Mouse (Mus musculus) liver, embryonic 12.5 days (tissue): ENCODE measurements around the gene Zfp385b. TPM values are rescaled to one million over a fixed set of nuclear protein-coding genes. Genes with fewer than 3 reads are reported as not detected.
A peak's percentile ranks its signal among the peaks of the same experiment; 100 is the strongest.

ENCODE experiments used
- ATAC-seq: fragments of 200-750 bp; cut with Nextera tagmentation; 2 replicates; pipeline ENCODE4 v1.8.0; 2017; ENCODE audit warnings: moderate number of reproducible peaks, mild to moderate bottlenecking, moderate library complexity
- H3K27ac ChIP-seq: fragments of 300-500 bp; sonication (generic); 2 replicates; pipeline ENCODE4 v1.5.1; 2016; ENCODE audit warnings: mild to moderate bottlenecking
- H3K27me3 ChIP-seq: fragments of 300-500 bp; sonication (generic); replicated peaks from 2 replicates; pipeline ENCODE4 v1.6.1; 2016; ENCODE audit warnings: mild to moderate bottlenecking, moderate library complexity
- H3K36me3 ChIP-seq: fragments of 300-500 bp; sonication (generic); 2 replicates; pipeline ENCODE4 v1.6.1; 2016; ENCODE audit warnings: mild to moderate bottlenecking, moderate library complexity
- H3K4me1 ChIP-seq: fragments of 300-500 bp; sonication (generic); 2 replicates; pipeline ENCODE4 v1.6.1; 2016
- H3K4me2 ChIP-seq: fragments of 300-500 bp; sonication (generic); 2 replicates; pipeline ENCODE4 v1.6.1; 2016; ENCODE audit warnings: mild to moderate bottlenecking, moderate library complexity
- H3K4me3 ChIP-seq: fragments of 300-500 bp; sonication (generic); 2 replicates; pipeline ENCODE4 v1.5.1; 2016; ENCODE audit warnings: mild to moderate bottlenecking, moderate library complexity
- H3K9ac ChIP-seq: fragments of 300-500 bp; sonication (generic); 2 replicates; pipeline ENCODE4 v1.6.1; 2016; ENCODE audit warnings: mild to moderate bottlenecking, moderate library complexity
- H3K9me3 ChIP-seq: fragments of 300-500 bp; sonication (generic); replicated peaks from 2 replicates; pipeline ENCODE4 v1.6.1; 2016; ENCODE audit warnings: mild to moderate bottlenecking, moderate library complexity
- WGBS: fragments of 180-500 bp; shearing (Covaris S2); methylation state at CpG from one replicate; pipeline ENCODE4 v1.1.7; 2016; ENCODE audit not compliant: insufficient replicate concordance; 5-methylcytosine and 5-hydroxymethylcytosine counted together
- polyA plus RNA-seq: library from polyadenylated mRNA; unstranded; fragments of >200 nt; fragmentation: Nextera tagmentation; extraction: Ambion mirVana; gene quantifications from 2 replicates; pipeline ENCODE4 v1.2.1, GENCODE M21; 2016

The Zfp385b gene
- polyA plus RNA-seq, 1 experiment from 2014 or later = 2.3 TPM

DNA sequence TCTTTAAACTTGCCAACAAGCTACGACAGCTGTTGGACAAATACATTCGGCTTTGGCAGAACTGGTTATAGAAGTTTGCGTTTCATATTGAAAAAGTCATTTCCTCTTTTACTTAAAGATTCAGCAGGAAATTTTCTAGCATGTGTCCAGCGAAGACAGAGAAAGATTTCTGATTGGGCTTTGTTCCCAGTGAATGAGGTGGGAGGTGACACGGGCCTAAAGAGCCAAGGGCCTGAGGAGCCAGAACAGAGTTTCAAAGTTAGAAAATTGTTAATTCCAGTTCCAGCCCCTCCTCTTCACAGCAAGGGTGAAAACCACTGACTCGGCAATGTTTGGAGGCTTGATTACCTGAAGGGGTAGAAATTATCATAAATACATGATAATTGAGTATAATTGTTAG lies 319.0 kb downstream of the Zfp385b start:
- H3K27me3 ChIP-seq = no peaks in the 10 kb centered on the region
- no peak overlapping the region for H3K9ac ChIP-seq
- WGBS = 72% methylated on average over 6 of the region's 6 CpGs

DNA sequence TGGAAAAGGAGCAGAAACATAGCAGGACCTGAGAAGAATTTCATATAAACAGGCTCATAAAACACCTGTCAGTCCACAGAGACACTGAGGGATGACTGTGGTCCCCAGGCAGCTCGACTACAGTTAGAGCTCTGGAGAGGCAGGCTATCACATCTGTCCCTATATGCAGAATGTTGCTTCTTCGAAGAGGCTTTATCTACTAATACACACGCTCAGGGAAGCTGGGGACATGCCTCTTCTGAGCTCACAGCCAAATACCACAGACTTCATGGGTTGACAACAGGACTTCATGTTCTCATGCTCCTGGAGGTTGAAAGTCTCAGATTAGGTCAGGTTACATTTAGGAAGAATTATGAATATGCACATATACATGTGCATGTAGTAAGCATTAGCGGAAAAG lies 321.1 kb downstream of the Zfp385b start:
- Histone ChIP-seq H3K36me3 (no peaks in the 10 kb centered on the region), H3K4me3 (no peak overlapping the region), H3K27ac (peak overlapping the region; percentile 32; the same call in 1 of the 2 replicates), H3K27me3 (no peaks in the 10 kb centered on the region), H3K9ac (0 out of 2 replicates have a peak overlapping the region, but pooled peaks have one; percentile 3), H3K9me3 (0 out of 2 replicates have a peak, but pooled peaks cover 3% of the 10 kb centered on the region), H3K4me1 (peaks cover 39% of the 10 kb centered on the region), H3K4me2 (peak overlapping the region; percentile 37; the same call in 1 of the 2 replicates)
- 34% methylated on average over 4 of the region's 4 CpGs for WGBS
- peak; percentile 91 for ATAC-seq

More for the DNA sequence above, 319.0 kb downstream of the Zfp385b start:
- Histone ChIP-seq H3K4me1 (peaks cover 58% of the 10 kb centered on the region), H3K9me3 (0 out of 2 replicates have a peak, but pooled peaks cover 3% of the 10 kb centered on the region), H3K27ac (no peak overlapping the region), H3K4me3 (no peak overlapping the region), H3K4me2 (no peak overlapping the region), H3K36me3 (no peaks in the 10 kb centered on the region)
- no peak for ATAC-seq

DNA sequence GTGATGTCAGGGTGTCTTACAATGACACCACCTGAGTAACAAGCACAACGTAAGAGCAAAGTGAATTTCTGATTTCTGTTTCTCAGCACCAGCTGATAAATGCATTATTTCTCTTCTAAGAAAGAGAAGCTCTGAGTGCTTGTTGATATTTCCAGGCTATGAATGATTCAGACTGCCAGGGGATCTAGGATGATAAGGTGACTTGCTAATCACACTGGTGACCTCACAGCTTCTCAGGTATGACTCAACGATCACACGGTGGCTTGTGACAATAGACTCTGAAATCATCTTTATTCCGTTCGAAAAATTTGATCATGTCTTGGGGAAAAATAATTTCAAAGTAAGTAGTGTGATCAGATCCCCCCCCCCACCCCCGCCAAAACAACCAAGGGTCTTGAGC lies 321.5 kb downstream of the Zfp385b start:
- H3K27ac ChIP-seq = peak overlapping the region; percentile 32; the same call in 1 of the 2 replicates
- 47% methylated on average over 6 of the region's 6 CpGs for WGBS
- no peaks in the 10 kb centered on the region for H3K27me3 ChIP-seq
- 0 out of 2 replicates have a peak overlapping the region, but pooled peaks have one; percentile 3 for H3K9ac ChIP-seq
- H3K36me3 ChIP-seq = no peaks in the 10 kb centered on the region
- H3K4me3 ChIP-seq = no peak overlapping the region
- H3K4me1 ChIP-seq = peaks cover 35% of the 10 kb centered on the region
- 0 out of 2 replicates have a peak, but pooled peaks cover 3% of the 10 kb centered on the region for H3K9me3 ChIP-seq
- ATAC-seq = peak; percentile 69
- peak overlapping the region; percentile 37; the same call in 1 of the 2 replicates for H3K4me2 ChIP-seq

DNA sequence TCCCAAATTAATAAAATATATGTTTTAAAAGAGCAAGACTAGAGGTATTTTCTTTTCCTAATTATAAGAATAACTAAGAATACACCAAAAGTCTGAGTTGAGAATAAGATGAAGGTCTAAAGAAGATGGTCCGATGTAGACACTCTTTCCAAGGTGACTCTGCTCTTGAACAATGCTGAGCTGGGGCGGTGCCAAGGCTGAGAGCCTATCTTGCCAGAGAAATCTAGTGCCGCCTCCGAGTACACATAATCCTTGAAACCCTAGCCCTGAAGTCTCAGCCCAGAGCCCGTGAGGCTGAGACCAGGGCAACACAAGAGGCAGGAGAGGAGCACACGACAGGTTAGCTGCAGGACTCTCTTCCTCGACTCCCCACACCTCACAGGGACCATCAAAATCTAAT lies 323.4 kb downstream of the Zfp385b start:
- Histone ChIP-seq H3K4me1 (peaks cover 19% of the 10 kb centered on the region), H3K27me3 (no peaks in the 10 kb centered on the region), H3K27ac (no peak overlapping the region), H3K4me2 (no peak overlapping the region), H3K4me3 (no peak overlapping the region), H3K9ac (no peak overlapping the region), H3K36me3 (no peaks in the 10 kb centered on the region), H3K9me3 (0 out of 2 replicates have a peak, but pooled peaks cover 3% of the 10 kb centered on the region)
- 75% methylated on average over 7 of the region's 7 CpGs for WGBS
- no peak for ATAC-seq

DNA sequence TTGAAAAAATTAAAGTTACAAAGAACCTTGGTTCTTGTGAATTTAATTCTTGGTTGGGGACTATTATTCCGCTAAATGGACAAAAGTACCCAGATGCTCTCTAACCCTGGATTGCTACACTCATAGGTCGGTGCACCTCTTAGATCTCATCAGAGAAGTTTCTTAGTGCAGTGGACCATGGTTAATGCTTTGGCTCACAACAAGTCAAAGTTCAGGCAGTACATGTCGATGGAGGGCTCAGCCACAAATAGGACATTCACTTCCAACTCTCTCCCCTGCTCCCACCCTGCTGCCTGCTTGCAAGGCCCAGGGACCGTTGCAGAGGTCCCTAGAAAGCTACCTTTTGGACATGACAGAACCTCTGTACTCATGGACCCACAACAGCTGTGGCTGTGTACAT lies 324.1 kb downstream of the Zfp385b start:
- Histone ChIP-seq H3K27ac (no peak overlapping the region), H3K27me3 (no peaks in the 10 kb centered on the region), H3K9me3 (0 out of 2 replicates have a peak, but pooled peaks cover 3% of the 10 kb centered on the region), H3K4me3 (no peak overlapping the region), H3K4me1 (peaks cover 19% of the 10 kb centered on the region), H3K36me3 (no peaks in the 10 kb centered on the region), H3K9ac (no peak overlapping the region), H3K4me2 (no peak overlapping the region)
- no peak for ATAC-seq
- 82% methylated on average over 4 of the region's 4 CpGs for WGBS

DNA sequence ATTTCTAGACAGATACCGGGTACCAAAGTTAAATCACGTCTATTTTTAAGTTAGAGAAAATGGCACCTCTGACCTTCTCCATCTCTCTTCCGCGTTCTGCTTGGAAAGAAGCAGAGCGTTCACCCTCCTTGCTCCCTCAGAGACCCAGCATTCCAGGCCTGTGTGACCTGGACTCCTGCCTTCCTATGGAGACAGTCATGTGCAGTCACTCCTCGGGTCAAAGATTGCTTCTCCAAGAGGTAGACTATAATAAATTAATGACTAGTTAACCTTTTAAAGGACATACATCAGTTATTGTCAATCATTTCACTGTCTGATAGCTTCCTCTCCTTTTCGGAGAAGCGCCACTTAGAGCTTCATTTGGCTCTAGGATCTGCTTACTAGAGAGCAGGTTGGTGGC lies 325.7 kb downstream of the Zfp385b start:
- WGBS = 79% methylated on average over 8 of the region's 8 CpGs
- H3K27ac ChIP-seq = no peak overlapping the region
- peaks cover 10% of the 10 kb centered on the region for H3K4me1 ChIP-seq
- H3K36me3 ChIP-seq = no peaks in the 10 kb centered on the region
- H3K27me3 ChIP-seq = no peaks in the 10 kb centered on the region
- no peak overlapping the region for H3K4me2 ChIP-seq
- H3K9ac ChIP-seq = no peak overlapping the region
- no peak for ATAC-seq
- H3K4me3 ChIP-seq = no peak overlapping the region
- H3K9me3 ChIP-seq = 0 out of 2 replicates have a peak, but pooled peaks cover 3% of the 10 kb centered on the region

DNA sequence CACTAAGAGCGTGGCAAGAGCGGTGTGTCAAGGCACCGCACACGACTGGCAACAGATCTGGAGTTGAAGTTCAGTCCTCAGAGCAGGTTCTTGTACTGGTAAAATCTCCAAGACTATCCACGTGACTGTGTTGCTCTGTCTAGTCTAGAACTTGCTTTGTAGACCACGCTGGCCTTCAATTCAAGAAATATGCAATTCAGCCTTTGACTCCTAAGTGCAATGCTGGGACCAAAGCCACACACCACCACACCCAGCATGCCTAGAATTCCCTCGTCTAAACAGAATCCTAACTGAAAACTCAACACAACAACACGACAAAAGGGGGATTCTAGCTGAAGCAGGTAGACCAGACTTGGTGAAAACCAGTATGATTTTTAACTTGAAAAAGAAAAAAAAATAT lies 332.3 kb downstream of the Zfp385b start:
- no peak overlapping the region for H3K9ac ChIP-seq
- H3K27me3 ChIP-seq = no peaks in the 10 kb centered on the region
- H3K27ac ChIP-seq = no peak overlapping the region
- H3K9me3 ChIP-seq = no peaks in the 10 kb centered on the region
- WGBS = 83% methylated on average over 8 of the region's 8 CpGs
- no peak overlapping the region for H3K4me3 ChIP-seq
- H3K4me2 ChIP-seq = no peak overlapping the region
- no peak for ATAC-seq
- H3K4me1 ChIP-seq = no peaks in the 10 kb centered on the region
- no peaks in the 10 kb centered on the region for H3K36me3 ChIP-seq

DNA sequence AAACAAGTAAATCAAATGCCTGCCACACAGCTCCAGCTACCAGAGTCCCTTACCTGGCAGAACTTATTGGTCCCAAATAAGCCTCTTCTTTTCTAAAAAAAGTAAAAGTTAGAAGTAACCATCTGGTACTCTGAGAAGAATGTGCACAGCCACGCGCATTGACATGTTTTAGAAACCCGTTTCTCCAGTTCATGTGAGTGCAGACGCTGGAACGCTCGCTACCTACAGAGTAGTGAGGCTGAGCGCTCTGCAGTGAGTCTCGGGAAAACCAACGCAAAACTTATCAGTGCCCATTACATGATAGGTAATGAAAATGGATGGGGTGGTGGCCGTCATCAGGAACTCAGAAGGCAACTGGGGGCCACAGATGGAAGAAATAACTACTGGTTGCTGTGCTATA lies 338.2 kb downstream of the Zfp385b start:
- Histone ChIP-seq H3K4me2 (no peak overlapping the region), H3K9ac (no peak overlapping the region), H3K4me3 (no peak overlapping the region), H3K36me3 (no peaks in the 10 kb centered on the region), H3K9me3 (no peaks in the 10 kb centered on the region), H3K4me1 (no peaks in the 10 kb centered on the region), H3K27me3 (no peaks in the 10 kb centered on the region), H3K27ac (no peak overlapping the region)
- WGBS = 82% methylated on average over 10 of the region's 10 CpGs
- ATAC-seq = no peak

DNA sequence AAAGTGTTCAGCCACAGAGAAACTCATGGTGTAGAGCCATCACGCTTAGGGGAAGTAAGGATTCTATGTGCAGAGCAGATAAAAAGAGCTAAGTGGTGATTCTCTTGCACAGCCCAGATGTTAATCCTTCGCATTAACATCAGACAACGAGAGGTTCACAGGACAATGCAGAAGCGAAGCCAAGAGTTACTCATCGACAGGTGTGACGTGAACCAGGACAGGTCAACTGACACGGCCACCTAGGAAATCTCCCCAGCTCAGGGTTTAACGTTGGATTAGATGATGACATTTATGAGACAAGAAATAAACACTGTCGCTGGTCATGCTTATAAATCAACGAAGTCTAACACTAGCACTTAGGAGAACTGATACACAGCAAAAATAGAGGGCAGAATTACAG lies 341.9 kb downstream of the Zfp385b start:
- 71% methylated on average over 10 of the region's 10 CpGs for WGBS
- Histone ChIP-seq H3K4me1 (no peaks in the 10 kb centered on the region), H3K4me2 (no peak overlapping the region), H3K27ac (no peak overlapping the region), H3K27me3 (no peaks in the 10 kb centered on the region), H3K36me3 (peaks cover 13% of the 10 kb centered on the region; the same call in 1 of the 2 replicates), H3K4me3 (no peak overlapping the region), H3K9me3 (peaks cover 11% of the 10 kb centered on the region; the same call in 1 of the 2 replicates), H3K9ac (no peak overlapping the region)
- no peak for ATAC-seq

DNA sequence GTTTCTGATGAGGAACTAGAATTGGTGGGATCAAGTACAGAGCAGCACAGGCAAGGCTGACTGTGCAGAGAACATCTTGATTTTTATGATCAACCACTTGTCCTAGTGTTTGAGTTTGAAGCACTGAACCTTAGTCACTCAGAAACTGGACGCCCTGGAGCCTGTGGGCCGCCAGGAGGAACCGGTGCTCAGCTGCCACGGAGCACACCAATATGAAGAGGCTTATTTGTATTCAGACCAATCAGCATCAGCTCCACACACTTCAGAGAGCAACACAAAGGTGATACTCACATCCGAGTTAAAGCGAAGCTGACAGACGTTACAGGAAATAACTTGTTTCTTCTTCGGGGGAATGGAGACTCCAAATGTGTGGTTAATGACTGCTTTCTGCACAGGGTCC lies 343.0 kb downstream of the Zfp385b start:
- no peak overlapping the region for H3K27ac ChIP-seq
- no peak for ATAC-seq
- H3K4me3 ChIP-seq = no peak overlapping the region
- no peak overlapping the region for H3K4me2 ChIP-seq
- H3K4me1 ChIP-seq = no peaks in the 10 kb centered on the region
- peaks cover 11% of the 10 kb centered on the region; the same call in 1 of the 2 replicates for H3K9me3 ChIP-seq
- H3K9ac ChIP-seq = no peak overlapping the region
- 74% methylated on average over 8 of the region's 8 CpGs for WGBS
- peaks cover 13% of the 10 kb centered on the region; the same call in 1 of the 2 replicates for H3K36me3 ChIP-seq
- no peaks in the 10 kb centered on the region for H3K27me3 ChIP-seq

DNA sequence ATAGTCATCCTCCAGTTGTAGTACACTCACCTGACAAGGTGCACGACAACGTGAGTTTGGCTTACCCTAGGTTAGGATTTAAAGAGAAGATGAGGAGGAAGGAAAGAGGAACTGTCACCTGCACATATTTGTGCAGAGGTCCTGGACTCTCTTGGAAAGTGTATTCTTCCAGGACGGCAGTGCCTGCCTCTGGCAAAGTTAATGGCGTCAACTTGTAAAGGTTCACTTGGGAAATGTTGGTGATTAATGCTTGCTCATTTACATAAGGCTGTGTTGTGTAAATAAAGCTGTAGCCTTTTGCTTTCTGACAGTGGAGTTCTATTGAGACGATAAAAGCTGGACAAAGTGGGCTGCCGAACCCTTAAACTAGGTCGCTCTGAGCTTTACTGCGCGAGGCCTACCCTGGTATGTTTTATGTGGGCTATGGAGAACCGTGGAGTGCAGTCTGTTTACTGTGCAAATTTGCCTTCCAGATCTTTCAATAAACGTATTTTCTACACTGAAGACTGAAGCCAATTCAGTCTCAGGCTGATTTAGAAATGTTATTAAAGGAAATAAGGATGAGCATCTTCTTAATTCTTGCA lies 347.1 kb downstream of the Zfp385b start:
- Histone ChIP-seq H3K4me3 (no peak overlapping the region), H3K27ac (no peak overlapping the region), H3K4me1 (no peaks in the 10 kb centered on the region), H3K27me3 (no peaks in the 10 kb centered on the region), H3K9me3 (peaks cover 11% of the 10 kb centered on the region; the same call in 1 of the 2 replicates), H3K4me2 (no peak overlapping the region), H3K9ac (no peak overlapping the region), H3K36me3 (peaks cover 13% of the 10 kb centered on the region; the same call in 1 of the 2 replicates)
- WGBS = 77% methylated on average over 11 of the region's 11 CpGs
- no peak for ATAC-seq

DNA sequence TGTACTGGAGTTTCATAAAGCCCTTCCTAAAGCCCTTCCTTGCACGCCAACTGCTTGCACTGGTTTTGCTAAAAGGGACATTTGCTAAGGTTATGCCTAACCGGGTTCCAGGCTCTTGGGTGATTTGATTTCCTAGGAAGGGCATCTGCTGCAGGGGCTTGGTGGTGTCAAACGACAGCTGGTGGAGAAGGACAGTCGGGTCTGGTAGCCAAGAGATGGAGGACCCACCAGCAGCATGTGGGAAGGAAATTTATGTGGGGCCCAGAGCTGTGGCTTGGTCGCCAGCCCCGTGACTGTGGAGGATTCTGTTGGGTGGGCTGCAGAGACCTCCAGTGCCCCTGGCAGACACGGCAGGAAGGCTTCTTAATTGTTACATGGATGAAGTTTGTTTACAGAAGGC lies 348.7 kb downstream of the Zfp385b start:
- no peak overlapping the region for H3K4me3 ChIP-seq
- H3K36me3 ChIP-seq = peaks cover 13% of the 10 kb centered on the region; the same call in 1 of the 2 replicates
- WGBS = 63% methylated on average over 7 of the region's 7 CpGs
- H3K4me1 ChIP-seq = no peaks in the 10 kb centered on the region
- H3K9me3 ChIP-seq = peaks cover 10% of the 10 kb centered on the region; the same call in 1 of the 2 replicates
- H3K27me3 ChIP-seq = no peaks in the 10 kb centered on the region
- no peak overlapping the region for H3K4me2 ChIP-seq
- H3K9ac ChIP-seq = no peak overlapping the region
- no peak for ATAC-seq
- H3K27ac ChIP-seq = no peak overlapping the region
